Mouse (Mus musculus) liver, embryonic 11.5 days (tissue): ENCODE data around the gene Muc2. TPM values are rescaled to one million over a fixed set of nuclear protein-coding genes. Genes with fewer than 3 reads are reported as not detected.

ENCODE experiments used
- ATAC-seq: fragments of 200-750 bp; cut with Nextera tagmentation; replicated peaks from 2 replicates; pipeline ENCODE4 v1.8.0; 2017; ENCODE audit warnings: moderate number of reproducible peaks, mild to moderate bottlenecking, moderate TSS enrichment, moderate library complexity; ENCODE audit not compliant: low FRiP score
- DNase-seq: peaks from one replicate; pipeline ENCODE4 v3.0.0-alpha.2; 2017; ENCODE audit warnings: low spot score
- H3K27ac ChIP-seq: fragments of 300-500 bp; sonication (generic); 2 replicates; pipeline ENCODE4 v1.5.1; 2014; ENCODE audit warnings: mild to moderate bottlenecking, low read depth, low read length, control low read depth
- H3K27me3 ChIP-seq: fragments of 300-500 bp; sonication (generic); replicated peaks from 2 replicates; pipeline ENCODE4 v1.6.1; 2014; ENCODE audit warnings: low read length, mixed read lengths; ENCODE audit not compliant: control insufficient read depth, insufficient read depth
- H3K36me3 ChIP-seq: fragments of 300-500 bp; sonication (generic); 2 replicates; pipeline ENCODE4 v1.6.1; 2014; ENCODE audit warnings: mild to moderate bottlenecking, low read length, moderate library complexity, mixed read lengths; ENCODE audit not compliant: control insufficient read depth, insufficient read depth
- H3K4me1 ChIP-seq: fragments of 300-500 bp; sonication (generic); replicated peaks from 2 replicates; pipeline ENCODE4 v1.6.1; 2014; ENCODE audit warnings: low read length, mixed read lengths; ENCODE audit not compliant: control insufficient read depth, insufficient read depth
- H3K4me2 ChIP-seq: fragments of 300-500 bp; sonication (generic); 2 replicates; pipeline ENCODE4 v1.6.1; 2014; ENCODE audit warnings: mild to moderate bottlenecking, control low read depth, moderate library complexity
- H3K4me3 ChIP-seq: fragments of 300-500 bp; sonication (generic); 2 replicates; pipeline ENCODE4 v1.5.1; 2014; ENCODE audit warnings: low read depth, low read length, control low read depth
- H3K9ac ChIP-seq: fragments of 300-500 bp; sonication (generic); 2 replicates; pipeline ENCODE4 v1.6.1; 2014; ENCODE audit warnings: low read depth, low read length, control low read depth
- H3K9me3 ChIP-seq: fragments of 300-500 bp; sonication (generic); 2 replicates; pipeline ENCODE4 v1.6.1; 2016; ENCODE audit warnings: low read length, inconsistent platforms, mixed read lengths; ENCODE audit not compliant: control insufficient read depth
- WGBS: fragments of 180-500 bp; shearing (Covaris S2); extraction: QIAGEN DNeasy Blood & Tissue Kit; methylation state at CpG from one replicate; pipeline ENCODE4 v1.1.7; 2014; 5-methylcytosine and 5-hydroxymethylcytosine counted together
- polyA plus RNA-seq: library from polyadenylated mRNA; unstranded; fragments of >200 nt; fragmentation: Nextera tagmentation; extraction: Ambion mirVana; gene quantifications from 2 replicates; pipeline ENCODE4 v1.2.1, GENCODE M21; 2014

Muc2 gene
- polyA plus RNA-seq, 1 experiment from 2014 or later, result 0.22 TPM

DNA sequence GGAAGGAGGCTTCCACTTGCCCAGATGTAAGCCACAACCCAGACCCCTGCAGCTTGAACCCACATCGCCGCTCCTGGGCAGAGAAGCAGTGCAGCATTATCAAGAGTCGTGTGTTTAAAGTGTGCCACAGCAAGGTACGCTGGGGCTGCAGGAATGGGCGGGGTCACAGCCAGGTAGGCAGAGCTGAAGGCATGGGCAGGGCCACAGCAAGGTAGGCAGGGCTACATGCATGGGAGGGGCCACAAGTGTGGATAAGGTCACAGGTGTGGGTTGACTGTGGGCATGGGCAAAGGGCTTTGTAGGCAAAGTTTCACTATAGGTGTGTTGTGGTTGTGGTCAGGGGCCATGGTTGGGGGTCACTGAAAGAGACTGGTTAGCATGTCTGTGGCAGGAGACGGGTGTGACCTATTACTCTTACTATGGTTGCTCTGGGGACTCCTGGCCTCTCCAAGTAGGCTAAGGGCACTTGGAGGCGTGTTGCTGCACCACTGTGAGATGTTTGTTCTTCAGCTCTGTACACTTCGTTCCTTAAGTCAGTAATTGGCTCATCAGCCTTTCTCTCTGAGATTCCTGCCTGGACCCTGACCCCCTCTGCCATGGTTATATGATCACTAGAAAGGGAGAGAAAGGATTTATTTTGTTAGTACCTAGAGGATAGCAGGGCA is 9.5 kb downstream of the Muc2 start:
- H3K9ac ChIP-seq, result no peak overlapping the region
- no peaks in the 10 kb centered on the region; the same call in 1 of the 2 replicates for H3K27me3 ChIP-seq
- no peak overlapping the region for H3K27ac ChIP-seq
- H3K4me3 ChIP-seq, result no peak overlapping the region
- no peaks in the 10 kb centered on the region for H3K4me1 ChIP-seq
- ATAC-seq (no peak), DNase-seq (no peak)
- H3K4me2 ChIP-seq, result no peak overlapping the region
- no peaks in the 10 kb centered on the region for H3K9me3 ChIP-seq
- H3K36me3 ChIP-seq, result no peaks in the 10 kb centered on the region
- WGBS, result 80% methylated on average over 8 of the region's 8 CpGs

DNA sequence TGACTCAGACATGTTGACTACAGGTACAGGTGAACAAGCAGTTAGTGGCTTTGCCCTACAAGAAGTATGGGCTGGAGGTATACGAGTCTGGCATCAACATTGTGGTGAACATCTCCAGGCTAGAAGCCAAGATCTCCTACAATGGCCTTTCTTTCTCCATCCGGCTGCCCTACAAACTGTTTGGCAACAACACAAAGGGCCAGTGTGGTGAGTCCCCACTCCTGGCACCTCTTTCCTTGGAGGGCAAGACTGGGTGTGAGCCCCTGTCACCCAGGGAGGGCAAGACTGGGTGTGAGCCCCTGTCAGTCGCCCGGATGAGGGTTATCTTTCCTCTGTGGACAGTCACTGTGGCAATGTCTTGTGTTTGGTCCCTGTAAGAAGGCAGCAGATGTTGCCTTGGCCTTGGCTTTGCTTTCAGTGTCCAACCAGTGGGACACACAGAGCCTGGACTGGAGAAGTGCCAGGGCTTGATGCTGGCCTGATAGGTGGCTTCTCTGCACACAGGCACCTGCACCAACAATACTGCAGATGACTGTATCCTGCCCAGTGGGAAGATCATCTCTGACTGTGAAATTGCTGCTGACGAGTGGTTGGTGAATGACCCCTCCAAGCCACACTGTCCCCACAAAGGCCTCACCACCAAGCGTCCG is 57.4 kb downstream of the Muc2 start:
- no peak overlapping the region for H3K4me3 ChIP-seq
- ATAC-seq, result no peak
- no peaks in the 10 kb centered on the region for H3K36me3 ChIP-seq
- H3K9ac ChIP-seq, result no peak overlapping the region
- 75% methylated on average over 7 of the region's 7 CpGs for WGBS
- no peaks in the 10 kb centered on the region for H3K9me3 ChIP-seq
- no peak overlapping the region for H3K4me2 ChIP-seq
- H3K4me1 ChIP-seq, result no peaks in the 10 kb centered on the region
- H3K27me3 ChIP-seq, result no peaks in the 10 kb centered on the region
- H3K27ac ChIP-seq, result no peak overlapping the region
- no peak for DNase-seq

DNA sequence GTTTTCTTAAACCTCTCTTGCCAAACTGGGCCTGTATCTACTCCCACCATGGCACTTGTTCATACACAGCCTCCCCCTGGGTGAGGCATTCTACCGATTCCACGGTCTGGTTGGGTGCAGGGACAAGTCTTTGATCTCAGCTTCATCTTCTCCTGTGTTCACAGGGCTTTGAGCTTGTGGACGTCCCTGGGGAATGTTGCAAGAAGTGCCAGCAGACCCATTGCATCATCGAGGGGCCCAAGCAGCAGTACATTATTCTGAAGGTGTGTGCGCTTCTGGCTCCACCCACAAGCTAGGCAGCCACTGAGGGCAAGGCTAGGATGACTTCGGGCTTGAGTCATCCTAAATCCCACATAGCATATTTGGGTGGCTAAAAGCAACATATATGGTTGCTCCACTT is 62.4 kb downstream of the Muc2 start:
- ATAC-seq, result no peak

DNA sequence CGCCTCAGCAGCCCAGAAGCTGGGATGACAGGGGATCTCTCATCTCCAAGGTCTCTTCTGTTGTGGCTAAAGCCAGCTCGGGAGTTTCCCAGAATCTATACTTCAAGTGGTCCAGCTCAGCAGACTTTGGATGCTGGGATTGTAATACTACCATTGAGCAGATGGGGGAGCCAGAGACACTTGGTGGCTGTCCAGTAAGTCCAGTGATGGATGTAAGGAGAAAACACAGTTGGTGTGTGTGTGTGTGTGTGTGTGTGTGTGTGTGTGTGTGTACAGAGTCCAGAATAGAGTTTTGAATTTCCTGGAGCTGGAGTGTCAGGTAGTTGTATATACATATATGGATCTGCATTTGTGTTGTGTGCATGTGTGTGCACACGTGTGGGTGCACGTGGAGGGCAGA is 65.7 kb downstream of the Muc2 start:
- H3K4me2 ChIP-seq, result no peak overlapping the region
- no peaks in the 10 kb centered on the region for H3K4me1 ChIP-seq
- peak; percentile 49 for DNase-seq
- no peaks in the 10 kb centered on the region for H3K36me3 ChIP-seq
- H3K27me3 ChIP-seq, result no peaks in the 10 kb centered on the region
- WGBS, result 55% methylated on average over 4 of the region's 4 CpGs
- no peak overlapping the region for H3K9ac ChIP-seq
- no peak overlapping the region for H3K4me3 ChIP-seq
- no peak overlapping the region for H3K27ac ChIP-seq
- 0 out of 2 replicates have a peak, but pooled peaks have one; percentile 39 for ATAC-seq
- no peaks in the 10 kb centered on the region for H3K9me3 ChIP-seq

More for the DNA sequence above, 62.4 kb downstream of the Muc2 start:
- no peak for DNase-seq
- 74% methylated on average over 6 of the region's 6 CpGs for WGBS
- H3K27ac ChIP-seq, result no peak overlapping the region
- no peaks in the 10 kb centered on the region for H3K9me3 ChIP-seq
- H3K36me3 ChIP-seq, result no peaks in the 10 kb centered on the region
- H3K9ac ChIP-seq, result no peak overlapping the region
- no peaks in the 10 kb centered on the region for H3K27me3 ChIP-seq
- no peak overlapping the region for H3K4me3 ChIP-seq
- H3K4me1 ChIP-seq, result no peaks in the 10 kb centered on the region
- no peak overlapping the region for H3K4me2 ChIP-seq

- Histone ChIP-seq H3K9me3 (no peaks in the 10 kb centered on the region), H3K27ac (no peak overlapping the region), H3K4me1 (no peaks in the 10 kb centered on the region), H3K4me3 (no peak overlapping the region), H3K36me3 (no peaks in the 10 kb centered on the region), H3K27me3 (no peaks in the 10 kb centered on the region), H3K4me2 (no peak overlapping the region), H3K9ac (no peak overlapping the region)
- WGBS, result 43% methylated on average over 4 of the region's 4 CpGs
- no peak for DNase-seq
- ATAC-seq, result no peak
These were observed 68.2 kb downstream of the Muc2 start for GRCm38 (mm10) chr7:141758291-141758690.

- H3K27me3 ChIP-seq, result 0 out of 2 replicates have a peak, but pooled peaks cover 5% of the 10 kb centered on the region
- H3K27ac ChIP-seq, result no peak overlapping the region
- no peak for DNase-seq
- H3K9ac ChIP-seq, result no peak overlapping the region
- peaks cover 20% of the 10 kb centered on the region for H3K4me1 ChIP-seq
- H3K36me3 ChIP-seq, result no peaks in the 10 kb centered on the region
- H3K4me3 ChIP-seq, result no peak overlapping the region
- peak overlapping the region; percentile 25 for H3K4me2 ChIP-seq
- no peaks in the 10 kb centered on the region for H3K9me3 ChIP-seq
- ATAC-seq, result peak; percentile 46
- WGBS, result 66% methylated on average over 3 of the region's 3 CpGs
These were observed 80.4 kb downstream of the Muc2 start for GRCm38 (mm10) chr7:141770521-141770920.

GRCm38 (mm10) chr7:141770988-141771387 is 80.8 kb downstream of the Muc2 start:
- Histone ChIP-seq H3K27ac (no peak overlapping the region), H3K4me2 (peak overlapping the region; percentile 25), H3K9me3 (no peaks in the 10 kb centered on the region), H3K4me1 (peaks cover 20% of the 10 kb centered on the region), H3K36me3 (no peaks in the 10 kb centered on the region), H3K4me3 (no peak overlapping the region), H3K9ac (no peak overlapping the region), H3K27me3 (0 out of 2 replicates have a peak, but pooled peaks cover 5% of the 10 kb centered on the region)
- 49% methylated on average over 8 of the region's 8 CpGs for WGBS
- ATAC-seq, result peak; percentile 98
- peak; percentile 37 for DNase-seq

- ATAC-seq (no peak), DNase-seq (no peak)
- no peak overlapping the region for H3K27ac ChIP-seq
- H3K4me2 ChIP-seq, result no peak overlapping the region
- H3K36me3 ChIP-seq, result no peaks in the 10 kb centered on the region
- no peak overlapping the region for H3K4me3 ChIP-seq
- 59% methylated on average over 1 of the region's 1 CpGs for WGBS
- H3K9ac ChIP-seq, result no peak overlapping the region
- H3K4me1 ChIP-seq, result peaks cover 20% of the 10 kb centered on the region
- H3K27me3 ChIP-seq, result 0 out of 2 replicates have a peak, but pooled peaks cover 5% of the 10 kb centered on the region
- H3K9me3 ChIP-seq, result no peaks in the 10 kb centered on the region
These were observed 82.0 kb downstream of the Muc2 start for GRCm38 (mm10) chr7:141772058-141772557.
